Mouse (Mus musculus): ENCODE results near the gene Fis1.

- TF ChIP-seq CTCF (IDR thresholded peaks at IDR 0.05) (no peak), EP300 (IDR thresholded peaks at IDR 0.05) (no peak)
Observed at GRCm38 (mm10) chr5:136914183-136914582, 38.9 kb upstream of the Fis1 start.

Measured in lung, postnatal 0 days (tissue).